Mouse (Mus musculus): ENCODE results near the gene Olfr65. TPM values are rescaled to one million over a fixed set of nuclear protein-coding genes. Genes with fewer than 3 reads are reported as not detected.

The Olfr65 gene
- not detected in 2 replicates for polyA plus RNA-seq (2014; fragmentation: Nextera tagmentation; extraction: Ambion mirVana)

DNA sequence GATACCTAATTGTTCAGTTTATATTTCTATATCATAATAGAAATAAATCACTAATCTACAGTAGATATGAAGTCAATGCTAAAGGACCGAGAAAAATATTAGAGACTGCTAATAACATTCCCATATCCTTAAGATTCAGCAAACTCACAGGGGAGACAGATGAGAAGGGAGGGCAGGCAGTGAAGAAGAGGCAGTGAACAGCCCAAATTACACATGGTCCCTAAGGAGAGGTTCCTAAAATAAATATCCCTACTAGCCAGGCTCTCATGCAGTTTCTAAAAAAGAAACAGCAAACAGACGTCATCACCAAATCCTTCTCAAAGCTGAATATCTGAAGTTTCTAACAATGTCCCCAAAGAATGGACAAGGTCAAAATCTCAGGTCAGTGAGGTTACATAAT, at the start of gene Olfr65:
TSS of gene Olfr65 (plus strand) at position 301 of the 400 bp plus-strand sequence.
- 69% methylated on average over 2 of the region's 2 CpGs for WGBS
- DNase-seq (ENCODE audit: low spot score) (no peak), ATAC-seq (replicated peaks; ENCODE audit: low FRiP score, low TSS enrichment, low read depth) (no peak)
- Histone ChIP-seq H3K9ac (ENCODE audit: low read length) (no peak within 1 kb of the TSS), H3K9me3 (ENCODE audit: control insufficient read depth, low read length) (no peaks in the 10 kb centered on the region), H3K4me1 (replicated peaks; ENCODE audit: control insufficient read depth, insufficient read depth, low read length) (no peaks in the 10 kb centered on the region), H3K36me3 (ENCODE audit: control insufficient read depth, insufficient read depth, low read length) (no peaks in the 10 kb centered on the region), H3K27ac (ENCODE audit: low read depth) (no peak within 1 kb of the TSS), H3K4me3 (ENCODE audit: low read depth, low read length) (no peak within 1 kb of the TSS), H3K27me3 (replicated peaks; ENCODE audit: control insufficient read depth, insufficient read depth, low read length) (no peaks in the 10 kb centered on the region), H3K4me2 (ENCODE audit: low read length) (no peak within 1 kb of the TSS)

DNA sequence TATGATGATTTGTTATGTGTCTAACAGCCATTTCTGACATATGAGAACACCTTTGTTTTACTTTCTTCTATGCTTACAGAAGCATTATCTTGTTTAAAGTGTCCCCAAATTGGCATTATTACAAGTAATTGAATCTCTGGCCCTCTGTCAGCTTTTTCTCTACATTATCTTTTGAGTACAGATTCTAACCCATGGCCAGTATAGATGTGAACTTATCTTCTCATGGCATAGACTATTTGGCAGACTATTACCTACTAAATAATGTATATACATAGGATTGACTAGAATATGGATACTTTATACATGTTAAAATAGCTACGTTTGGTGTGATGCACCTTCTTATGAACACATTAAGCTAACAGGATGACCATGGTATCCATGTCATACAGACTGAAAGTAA, 48.6 kb upstream of the Olfr65 start:
- H3K27me3 ChIP-seq (replicated peaks; ENCODE audit: control insufficient read depth, insufficient read depth, low read length), result no peaks in the 10 kb centered on the region
- H3K27ac ChIP-seq (ENCODE audit: low read depth), result no peak overlapping the region
- no peak overlapping the region for H3K4me2 ChIP-seq (ENCODE audit: low read length)
- H3K4me3 ChIP-seq (ENCODE audit: low read depth, low read length), result no peak overlapping the region
- H3K4me1 ChIP-seq (replicated peaks; ENCODE audit: control insufficient read depth, insufficient read depth, low read length), result no peaks in the 10 kb centered on the region
- H3K36me3 ChIP-seq (ENCODE audit: control insufficient read depth, insufficient read depth, low read length), result no peaks in the 10 kb centered on the region
- H3K9ac ChIP-seq (ENCODE audit: low read length), result no peak overlapping the region
- 78% methylated on average over 1 of the region's 1 CpGs for WGBS
- no peak for DNase-seq (ENCODE audit: low spot score)
- no peaks in the 10 kb centered on the region for H3K9me3 ChIP-seq (ENCODE audit: control insufficient read depth, low read length)
- ATAC-seq (replicated peaks; ENCODE audit: low FRiP score, low TSS enrichment, low read depth), result no peak

DNA sequence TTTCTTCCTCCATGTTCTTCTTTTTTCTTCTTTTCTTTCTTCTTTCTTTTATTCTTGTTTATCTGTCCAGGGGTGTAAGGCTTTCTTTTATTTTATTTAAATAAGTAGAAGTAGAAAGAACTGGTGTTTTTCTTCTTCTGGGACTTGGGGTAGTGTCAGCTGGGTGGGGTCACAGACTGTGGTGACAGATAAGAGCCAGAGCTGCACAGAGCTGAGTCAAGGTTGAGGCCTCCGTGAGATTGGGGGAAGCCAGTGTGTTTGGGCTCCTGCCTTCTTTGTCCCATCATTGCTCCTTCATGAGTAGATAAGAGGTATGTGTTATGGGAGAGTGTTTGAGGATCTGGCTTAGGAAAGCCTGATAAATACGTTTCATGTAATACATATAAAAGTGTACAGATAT, 44.2 kb upstream of the Olfr65 start:
- no peak overlapping the region for H3K4me2 ChIP-seq (ENCODE audit: low read length)
- 58% methylated on average over 2 of the region's 2 CpGs for WGBS
- H3K9me3 ChIP-seq (ENCODE audit: control insufficient read depth, low read length), result no peaks in the 10 kb centered on the region
- no peak overlapping the region for H3K4me3 ChIP-seq (ENCODE audit: low read depth, low read length)
- no peak overlapping the region for H3K9ac ChIP-seq (ENCODE audit: low read length)
- no peaks in the 10 kb centered on the region for H3K27me3 ChIP-seq (replicated peaks; ENCODE audit: control insufficient read depth, insufficient read depth, low read length)
- DNase-seq (ENCODE audit: low spot score) (no peak), ATAC-seq (replicated peaks; ENCODE audit: low FRiP score, low TSS enrichment, low read depth) (no peak)
- no peaks in the 10 kb centered on the region for H3K36me3 ChIP-seq (ENCODE audit: control insufficient read depth, insufficient read depth, low read length)
- H3K27ac ChIP-seq (ENCODE audit: low read depth), result no peak overlapping the region
- no peaks in the 10 kb centered on the region for H3K4me1 ChIP-seq (replicated peaks; ENCODE audit: control insufficient read depth, insufficient read depth, low read length)

DNA sequence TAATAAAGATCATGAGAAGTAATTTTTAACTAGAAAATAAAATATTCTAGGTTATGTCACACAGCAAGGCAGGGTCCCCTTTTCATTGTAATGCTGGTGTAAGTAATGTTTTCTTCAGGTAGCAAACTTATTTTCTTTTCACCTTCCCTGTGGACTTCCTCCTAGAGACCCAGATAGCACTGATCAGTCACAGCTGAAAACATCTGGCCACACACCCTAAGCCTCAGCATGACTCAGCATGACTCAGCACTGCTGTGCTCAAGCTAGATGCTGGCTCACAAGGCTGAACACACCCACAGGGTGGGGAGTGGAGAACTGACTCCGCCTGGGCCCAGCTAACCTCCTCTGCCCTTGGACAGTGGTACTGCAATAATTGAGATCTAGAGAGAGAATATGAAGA, 42.4 kb upstream of the Olfr65 start:
- no peaks in the 10 kb centered on the region for H3K4me1 ChIP-seq (replicated peaks; ENCODE audit: control insufficient read depth, insufficient read depth, low read length)
- H3K4me2 ChIP-seq (ENCODE audit: low read length), result no peak overlapping the region
- WGBS, result 50% methylated on average over 1 of the region's 1 CpGs
- no peaks in the 10 kb centered on the region for H3K36me3 ChIP-seq (ENCODE audit: control insufficient read depth, insufficient read depth, low read length)
- no peak overlapping the region for H3K27ac ChIP-seq (ENCODE audit: low read depth)
- no peaks in the 10 kb centered on the region for H3K27me3 ChIP-seq (replicated peaks; ENCODE audit: control insufficient read depth, insufficient read depth, low read length)
- DNase-seq (ENCODE audit: low spot score) (no peak), ATAC-seq (replicated peaks; ENCODE audit: low FRiP score, low TSS enrichment, low read depth) (peak; percentile 68; the same call in 1 of the 2 replicates)
- no peaks in the 10 kb centered on the region for H3K9me3 ChIP-seq (ENCODE audit: control insufficient read depth, low read length)
- no peak overlapping the region for H3K9ac ChIP-seq (ENCODE audit: low read length)
- no peak overlapping the region for H3K4me3 ChIP-seq (ENCODE audit: low read depth, low read length)

DNA sequence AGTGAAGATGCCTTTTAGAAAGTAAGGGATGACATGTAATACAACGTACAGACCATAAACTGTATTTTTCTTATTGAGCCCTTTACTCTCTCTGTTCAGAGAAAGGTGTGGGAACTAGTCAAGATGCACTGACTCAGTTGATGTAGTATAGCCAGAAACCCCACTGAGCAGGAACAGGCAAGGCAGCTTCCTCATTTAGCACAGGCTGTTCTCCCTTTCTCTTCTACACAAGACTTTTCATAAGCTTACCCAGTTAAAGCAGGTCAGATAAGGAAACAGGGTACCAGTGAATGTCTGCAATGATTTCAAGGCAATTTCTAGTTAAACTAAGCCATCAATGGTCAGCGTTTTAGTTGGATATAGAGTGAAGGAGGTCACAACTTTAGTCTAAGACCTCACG, 41.8 kb upstream of the Olfr65 start:
- Histone ChIP-seq H3K9me3 (ENCODE audit: control insufficient read depth, low read length) (no peaks in the 10 kb centered on the region), H3K27me3 (replicated peaks; ENCODE audit: control insufficient read depth, insufficient read depth, low read length) (no peaks in the 10 kb centered on the region), H3K4me1 (replicated peaks; ENCODE audit: control insufficient read depth, insufficient read depth, low read length) (no peaks in the 10 kb centered on the region), H3K9ac (ENCODE audit: low read length) (no peak overlapping the region), H3K27ac (ENCODE audit: low read depth) (no peak overlapping the region), H3K4me2 (ENCODE audit: low read length) (no peak overlapping the region), H3K36me3 (ENCODE audit: control insufficient read depth, insufficient read depth, low read length) (no peaks in the 10 kb centered on the region), H3K4me3 (ENCODE audit: low read depth, low read length) (no peak overlapping the region)
- ATAC-seq (replicated peaks; ENCODE audit: low FRiP score, low TSS enrichment, low read depth) (no peak), DNase-seq (ENCODE audit: low spot score) (no peak)
- WGBS, result 81% methylated on average over 3 of the region's 3 CpGs

DNA sequence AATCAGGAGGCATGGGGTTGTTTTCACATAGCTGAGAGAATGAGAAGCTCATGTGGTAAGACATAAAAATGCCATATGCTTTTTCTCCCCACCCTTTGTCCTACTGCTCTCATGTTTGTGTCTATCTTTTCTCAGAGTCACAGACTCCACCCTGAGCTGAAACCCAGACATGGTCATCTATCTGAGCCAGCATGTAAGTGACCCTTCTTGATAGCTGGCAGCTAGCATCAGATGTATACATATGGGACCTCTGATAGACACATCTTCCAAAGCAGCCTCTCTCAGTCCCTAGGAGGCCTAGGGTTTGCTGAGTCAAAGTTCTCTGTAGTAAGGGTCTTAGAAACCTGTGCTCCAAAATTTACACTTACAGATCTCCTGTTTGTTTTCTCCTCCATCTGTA, 37.6 kb upstream of the Olfr65 start:
- no peaks in the 10 kb centered on the region for H3K4me1 ChIP-seq (replicated peaks; ENCODE audit: control insufficient read depth, insufficient read depth, low read length)
- ATAC-seq (replicated peaks; ENCODE audit: low FRiP score, low TSS enrichment, low read depth) (no peak), DNase-seq (ENCODE audit: low spot score) (no peak)
- H3K4me3 ChIP-seq (ENCODE audit: low read depth, low read length), result no peak overlapping the region
- H3K27ac ChIP-seq (ENCODE audit: low read depth), result no peak overlapping the region
- no peaks in the 10 kb centered on the region for H3K27me3 ChIP-seq (replicated peaks; ENCODE audit: control insufficient read depth, insufficient read depth, low read length)
- H3K36me3 ChIP-seq (ENCODE audit: control insufficient read depth, insufficient read depth, low read length), result no peaks in the 10 kb centered on the region
- H3K9me3 ChIP-seq (ENCODE audit: control insufficient read depth, low read length), result no peaks in the 10 kb centered on the region
- no peak overlapping the region for H3K9ac ChIP-seq (ENCODE audit: low read length)
- no peak overlapping the region for H3K4me2 ChIP-seq (ENCODE audit: low read length)

DNA sequence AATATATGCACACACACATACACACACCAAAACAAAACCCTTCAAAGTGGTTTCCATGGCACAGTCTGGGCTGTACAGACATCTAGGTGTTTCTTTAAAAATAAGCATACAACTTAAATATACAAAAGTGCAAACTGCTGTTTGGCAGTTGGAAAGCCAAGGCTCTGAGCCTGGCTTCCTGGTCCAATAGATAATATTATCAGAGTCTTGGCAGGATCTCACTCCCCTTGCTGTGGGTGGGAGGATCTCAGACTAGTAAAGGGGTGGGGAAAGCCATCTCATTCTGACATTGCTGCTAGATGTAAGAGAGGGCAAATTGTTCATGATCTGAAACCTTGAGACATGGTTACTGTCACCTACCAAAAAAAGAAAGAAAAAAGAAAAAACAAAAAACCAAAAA, 32.6 kb upstream of the Olfr65 start:
- Histone ChIP-seq H3K9me3 (ENCODE audit: control insufficient read depth, low read length) (no peaks in the 10 kb centered on the region), H3K4me3 (ENCODE audit: low read depth, low read length) (no peak overlapping the region), H3K4me2 (ENCODE audit: low read length) (no peak overlapping the region), H3K27me3 (replicated peaks; ENCODE audit: control insufficient read depth, insufficient read depth, low read length) (no peaks in the 10 kb centered on the region), H3K27ac (ENCODE audit: low read depth) (no peak overlapping the region), H3K9ac (ENCODE audit: low read length) (no peak overlapping the region), H3K36me3 (ENCODE audit: control insufficient read depth, insufficient read depth, low read length) (no peaks in the 10 kb centered on the region), H3K4me1 (replicated peaks; ENCODE audit: control insufficient read depth, insufficient read depth, low read length) (no peaks in the 10 kb centered on the region)
- ATAC-seq (replicated peaks; ENCODE audit: low FRiP score, low TSS enrichment, low read depth) (no peak), DNase-seq (ENCODE audit: low spot score) (no peak)

DNA sequence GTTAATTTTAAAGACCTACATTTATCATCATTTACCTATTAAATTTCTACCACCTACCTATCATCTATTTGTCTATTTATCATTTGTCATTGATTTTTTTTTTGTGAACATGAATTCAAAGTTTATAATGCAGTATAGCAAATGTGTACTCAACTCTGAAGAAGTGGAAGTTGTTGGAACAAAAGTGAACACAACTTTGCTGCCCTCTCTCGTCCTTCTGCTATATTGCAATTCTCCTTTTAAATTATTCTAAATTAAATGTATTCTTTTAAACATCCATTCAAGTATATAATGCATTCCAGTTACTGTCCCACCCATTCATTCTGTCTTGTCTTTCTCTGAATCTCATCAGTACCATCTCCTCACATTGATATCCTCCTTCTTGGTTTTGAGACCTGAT, 30.2 kb upstream of the Olfr65 start:
- DNase-seq (ENCODE audit: low spot score) (no peak), ATAC-seq (replicated peaks; ENCODE audit: low FRiP score, low TSS enrichment, low read depth) (no peak)
- WGBS, result 3% methylated on average over 1 of the region's 1 CpGs
- Histone ChIP-seq H3K4me1 (replicated peaks; ENCODE audit: control insufficient read depth, insufficient read depth, low read length) (no peaks in the 10 kb centered on the region), H3K9ac (ENCODE audit: low read length) (no peak overlapping the region), H3K27me3 (replicated peaks; ENCODE audit: control insufficient read depth, insufficient read depth, low read length) (no peaks in the 10 kb centered on the region), H3K27ac (ENCODE audit: low read depth) (no peak overlapping the region), H3K4me3 (ENCODE audit: low read depth, low read length) (no peak overlapping the region), H3K36me3 (ENCODE audit: control insufficient read depth, insufficient read depth, low read length) (no peaks in the 10 kb centered on the region), H3K9me3 (ENCODE audit: control insufficient read depth, low read length) (no peaks in the 10 kb centered on the region), H3K4me2 (ENCODE audit: low read length) (no peak overlapping the region)

DNA sequence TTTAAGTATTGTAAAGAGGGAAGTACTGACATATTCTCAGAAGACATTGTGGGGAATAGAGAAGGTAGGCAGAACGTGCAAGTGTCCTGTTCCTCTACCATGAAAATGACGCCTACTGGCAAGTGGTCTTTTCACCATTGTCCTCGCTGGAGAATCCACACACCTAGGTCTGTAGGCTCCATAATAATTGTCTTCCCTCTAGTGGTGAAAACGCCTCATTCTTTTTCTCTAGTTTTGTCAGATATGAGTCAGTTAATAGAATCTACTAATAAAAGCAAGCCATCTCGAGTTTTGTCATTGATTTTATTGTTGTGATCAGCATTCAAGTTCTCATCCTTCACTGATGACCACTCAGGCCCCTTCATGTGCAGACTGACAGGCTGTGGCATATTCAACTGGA, 28.8 kb upstream of the Olfr65 start:
- 38% methylated on average over 5 of the region's 5 CpGs for WGBS
- H3K27ac ChIP-seq (ENCODE audit: low read depth), result no peak overlapping the region
- H3K27me3 ChIP-seq (replicated peaks; ENCODE audit: control insufficient read depth, insufficient read depth, low read length), result no peaks in the 10 kb centered on the region
- no peaks in the 10 kb centered on the region for H3K36me3 ChIP-seq (ENCODE audit: control insufficient read depth, insufficient read depth, low read length)
- DNase-seq (ENCODE audit: low spot score) (no peak), ATAC-seq (replicated peaks; ENCODE audit: low FRiP score, low TSS enrichment, low read depth) (no peak)
- no peak overlapping the region for H3K9ac ChIP-seq (ENCODE audit: low read length)
- H3K4me1 ChIP-seq (replicated peaks; ENCODE audit: control insufficient read depth, insufficient read depth, low read length), result no peaks in the 10 kb centered on the region
- no peaks in the 10 kb centered on the region for H3K9me3 ChIP-seq (ENCODE audit: control insufficient read depth, low read length)
- H3K4me2 ChIP-seq (ENCODE audit: low read length), result no peak overlapping the region
- no peak overlapping the region for H3K4me3 ChIP-seq (ENCODE audit: low read depth, low read length)

Data from intestine, embryonic 14.5 days (tissue).